Mouse (Mus musculus) lung, embryonic 14.5 days (tissue): ENCODE measurements around the gene Dnah8. TPM values are rescaled to one million over a fixed set of nuclear protein-coding genes. Genes with fewer than 3 reads are reported as not detected.

Experiments
- ATAC-seq: fragments of 200-750 bp; cut with Nextera tagmentation; 2 replicates; pipeline ENCODE4 v1.8.0; 2017; ENCODE audit warnings: mild to moderate bottlenecking, moderate TSS enrichment, moderate library complexity; ENCODE audit not compliant: insufficient read depth
- DNase-seq: peaks from one replicate; pipeline ENCODE4 v3.0.0-alpha.2; 2015
- H3K27ac ChIP-seq: fragments of 300-500 bp; sonication (generic); 2 replicates; pipeline ENCODE4 v1.5.1; 2014; ENCODE audit warnings: low read depth, mild to moderate bottlenecking, moderate library complexity
- H3K27me3 ChIP-seq: fragments of 300-500 bp; sonication (generic); 2 replicates; pipeline ENCODE4 v1.6.1; 2014; ENCODE audit warnings: low read length, control low read depth; ENCODE audit not compliant: insufficient read depth
- H3K36me3 ChIP-seq: fragments of 300-500 bp; sonication (generic); 2 replicates; pipeline ENCODE4 v1.6.1; 2014; ENCODE audit warnings: control low read depth; ENCODE audit not compliant: insufficient read depth
- H3K4me1 ChIP-seq: fragments of 300-500 bp; sonication (generic); 2 replicates; pipeline ENCODE4 v1.6.1; 2014; ENCODE audit warnings: antibody characterized with exemption, control low read depth; ENCODE audit not compliant: insufficient read depth
- H3K4me2 ChIP-seq: fragments of 300-500 bp; sonication (generic); 2 replicates; pipeline ENCODE4 v1.6.1; 2014; ENCODE audit warnings: mild to moderate bottlenecking
- H3K4me3 ChIP-seq: fragments of 300-500 bp; sonication (generic); 2 replicates; pipeline ENCODE4 v1.5.1; 2014; ENCODE audit warnings: low read depth, low read length
- H3K9ac ChIP-seq: fragments of 300-500 bp; sonication (generic); 2 replicates; pipeline ENCODE4 v1.6.1; 2014
- H3K9me3 ChIP-seq: fragments of 300-500 bp; sonication (generic); 2 replicates; pipeline ENCODE4 v1.6.1; 2016; ENCODE audit warnings: low read depth, low read length, control low read depth
- CTCF ChIP-seq: IDR thresholded peaks from 2 replicates; pipeline ENCODE4 v1.5.1; 2016; ENCODE audit warnings: antibody characterized with exemption, low read depth
- WGBS: fragments of 180-500 bp; shearing (Covaris S2); extraction: QIAGEN DNeasy Blood & Tissue Kit; methylation state at CpG from one replicate; pipeline ENCODE4 v1.1.7; 2014; 5-methylcytosine and 5-hydroxymethylcytosine counted together
- polyA plus RNA-seq: library from polyadenylated mRNA; unstranded; fragments of >200 nt; fragmentation: Nextera tagmentation; extraction: Ambion mirVana; gene quantifications from 2 replicates; pipeline ENCODE4 v1.2.1, GENCODE M21; 2014

Gene Dnah8
- polyA plus RNA-seq, 1 experiment from 2014 or later = 4.7 TPM

DNA sequence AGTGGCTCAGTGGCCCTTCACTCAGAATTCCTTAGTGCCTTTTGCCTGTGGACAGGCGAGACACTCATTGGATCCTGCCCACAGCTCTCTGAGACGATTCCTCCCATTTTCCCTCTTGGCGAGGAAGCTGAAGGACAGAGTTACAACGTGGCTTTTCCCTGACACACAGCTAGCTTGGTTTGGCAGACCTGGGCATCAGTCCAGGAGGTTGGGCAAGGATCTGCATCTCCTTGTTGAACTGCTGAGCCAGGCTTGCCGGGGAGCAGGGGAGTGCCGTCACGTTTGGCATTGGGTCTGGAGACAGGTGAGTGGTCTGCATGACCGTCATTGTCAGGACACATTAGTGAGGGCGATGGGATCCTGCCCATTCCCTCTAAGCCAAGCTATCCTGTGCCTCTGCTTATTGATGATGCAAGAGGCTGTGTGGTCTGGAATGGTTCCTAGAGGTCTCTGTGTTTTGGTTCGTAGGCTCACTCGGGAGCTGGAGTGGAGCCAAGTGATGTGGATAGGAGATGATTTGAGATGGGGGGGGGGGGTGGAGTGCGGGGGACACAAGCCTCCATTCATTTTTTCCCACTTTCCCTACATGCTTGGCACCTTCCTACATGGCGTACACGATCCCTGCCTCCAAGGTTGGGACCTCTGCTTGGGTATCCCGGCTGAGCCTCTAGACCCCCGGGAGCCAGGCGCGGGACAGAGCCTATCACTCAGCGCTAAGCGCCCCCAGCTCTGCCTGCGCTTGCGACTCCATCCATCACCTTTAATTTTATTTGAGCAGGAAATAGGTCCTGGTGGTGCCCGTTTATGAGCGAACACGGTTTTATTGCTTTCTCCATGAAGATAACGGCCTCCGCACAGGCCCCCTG lies 286.9 kb downstream of the Dnah8 start:
- Histone ChIP-seq H3K27ac (no peak overlapping the region), H3K4me1 (no peaks in the 10 kb centered on the region), H3K27me3 (no peaks in the 10 kb centered on the region), H3K9ac (no peak overlapping the region; the same call in 1 of the 2 replicates), H3K9me3 (no peaks in the 10 kb centered on the region), H3K4me3 (no peak overlapping the region), H3K4me2 (no peak overlapping the region), H3K36me3 (no peaks in the 10 kb centered on the region)
- ATAC-seq (no peak), DNase-seq (no peak)
- 59% methylated on average over 27 of the region's 27 CpGs for WGBS
- no peak for TF ChIP-seq CTCF

- no peak for ATAC-seq
- Histone ChIP-seq H3K36me3 (no peaks in the 10 kb centered on the region), H3K4me3 (no peak overlapping the region), H3K4me1 (no peaks in the 10 kb centered on the region), H3K27ac (no peak overlapping the region), H3K4me2 (no peak overlapping the region), H3K9ac (no peak overlapping the region), H3K27me3 (no peaks in the 10 kb centered on the region), H3K9me3 (no peaks in the 10 kb centered on the region)
- no peak for DNase-seq
- 41% methylated on average over 8 of the region's 8 CpGs for WGBS
- no peak for TF ChIP-seq CTCF
These were observed 287.6 kb downstream of the Dnah8 start for GRCm38 (mm10) chr17:30911732-30912088.

DNA sequence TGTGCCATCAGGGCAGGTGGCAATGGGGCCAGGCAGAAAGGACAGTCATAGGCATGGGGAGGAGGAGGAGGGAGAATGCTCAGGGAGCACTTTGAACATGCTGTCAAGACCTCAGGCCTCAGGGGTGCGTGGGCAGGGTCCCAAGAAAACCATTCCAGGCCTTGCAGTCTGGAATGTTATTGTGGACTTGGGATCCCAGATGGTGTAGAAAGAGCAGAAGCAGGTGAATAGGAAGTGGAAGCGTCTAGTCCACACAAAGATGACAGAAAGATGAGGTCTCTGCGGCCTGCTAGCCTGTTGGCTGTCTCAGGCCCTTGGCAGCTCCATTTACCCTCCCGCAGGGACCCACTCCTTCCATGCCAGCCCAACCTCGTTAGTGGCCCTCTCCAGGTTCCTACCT lies 288.4 kb downstream of the Dnah8 start:
- 73% methylated on average over 5 of the region's 5 CpGs for WGBS
- Histone ChIP-seq H3K9me3 (no peaks in the 10 kb centered on the region), H3K36me3 (no peaks in the 10 kb centered on the region), H3K9ac (no peak overlapping the region), H3K4me3 (no peak overlapping the region), H3K4me2 (no peak overlapping the region), H3K4me1 (no peaks in the 10 kb centered on the region), H3K27me3 (no peaks in the 10 kb centered on the region), H3K27ac (no peak overlapping the region)
- no peak for DNase-seq
- no peak for TF ChIP-seq CTCF
- ATAC-seq = no peak

- no peaks in the 10 kb centered on the region for H3K4me1 ChIP-seq
- ATAC-seq = no peak
- DNase-seq = no peak
- H3K9ac ChIP-seq = no peak overlapping the region
- no peak overlapping the region for H3K4me2 ChIP-seq
- no peak for TF ChIP-seq CTCF
- no peaks in the 10 kb centered on the region for H3K27me3 ChIP-seq
- H3K4me3 ChIP-seq = no peak overlapping the region
- H3K9me3 ChIP-seq = no peaks in the 10 kb centered on the region
- no peak overlapping the region for H3K27ac ChIP-seq
- H3K36me3 ChIP-seq = no peaks in the 10 kb centered on the region
These were observed 290.1 kb downstream of the Dnah8 start for GRCm38 (mm10) chr17:30914264-30914663.

- H3K27me3 ChIP-seq = no peaks in the 10 kb centered on the region
- H3K4me2 ChIP-seq = no peak overlapping the region
- DNase-seq = peak; percentile 40
- no peak overlapping the region for H3K4me3 ChIP-seq
- WGBS = 45% methylated on average over 4 of the region's 4 CpGs
- no peaks in the 10 kb centered on the region for H3K36me3 ChIP-seq
- H3K9me3 ChIP-seq = no peaks in the 10 kb centered on the region
- H3K9ac ChIP-seq = no peak overlapping the region
- no peak overlapping the region for H3K27ac ChIP-seq
- no peak for ATAC-seq
- no peak for TF ChIP-seq CTCF
- H3K4me1 ChIP-seq = no peaks in the 10 kb centered on the region
These were observed 299.4 kb downstream of the Dnah8 start for GRCm38 (mm10) chr17:30923566-30923965.

Other genes starting within 250 kb of the Dnah8 start
- 50.9 and 51.8 TPM in 2 replicates for gene Btbd9, start 47.9 kb upstream of the Dnah8 start, polyA plus RNA-seq
- gene Glo1, start 2.5 kb downstream of the Dnah8 start, polyA plus RNA-seq = 234 and 238 TPM in 2 replicates